Comparison of ENCODE assay signal across 8 mouse cellular contexts in the genomic region with DNA sequence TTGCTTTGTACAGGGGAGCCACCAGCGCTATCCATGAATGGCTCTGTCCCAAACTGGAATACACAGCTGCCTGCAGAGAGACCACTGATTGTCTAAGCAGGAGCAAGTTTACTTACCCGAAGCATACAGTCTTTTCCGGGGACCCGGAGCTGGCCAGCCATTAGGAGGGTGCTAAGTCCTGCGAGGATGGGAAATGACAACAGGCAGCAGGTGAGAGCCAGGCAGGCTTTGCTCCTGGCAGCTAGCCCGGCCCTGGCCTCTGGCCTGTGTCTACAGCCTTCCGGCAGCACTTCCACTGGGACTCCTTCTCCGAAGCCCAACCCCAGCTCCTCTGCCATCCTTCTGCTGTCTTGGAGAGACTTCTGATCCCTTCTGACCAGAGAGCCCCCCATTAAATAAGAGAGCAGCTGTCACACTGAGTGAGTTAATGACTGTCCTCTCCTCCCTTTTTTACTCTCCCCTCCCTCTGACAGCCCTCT. TPM values are rescaled to one million over a fixed set of nuclear protein-coding genes. Genes with fewer than 3 reads are reported as not detected.
DNase-seq lines count a peak whose midpoint lies in the region; ATAC-seq and TF ChIP-seq lines count a peak whose summit lies in the region.

A gene (minus strand): TSS at position 421 of the 479 bp plus-strand sequence.

- H3K4me3 ChIP-seq in heart, postnatal 0 days (ENCODE audit: low read depth, low read length): no peak within 1 kb of the TSS
- H3K4me3 ChIP-seq in myocyte: no peak within 1 kb of the TSS
- no peak within 1 kb of the TSS for H3K4me3 ChIP-seq in thymus, adult 2 months (ENCODE audit: control insufficient read depth, insufficient read depth, low read length)
- no peak within 1 kb of the TSS for H3K4me3 ChIP-seq in forebrain, embryonic 14.5 days (ENCODE audit: low read depth, low read length)

- TF ChIP-seq POLR2A in myocyte (IDR thresholded peaks at IDR 0.05; ENCODE audit: insufficient read length, low read depth): no peak
- no peak for TF ChIP-seq POLR2A in thymus, adult 2 months (IDR thresholded peaks at IDR 0.05; ENCODE audit: control insufficient read depth, extremely low read depth, insufficient read depth, low read length, poor library complexity)

- ATAC-seq in heart, postnatal 0 days (ENCODE audit: insufficient read depth, low read depth): no peak
- ATAC-seq in forebrain, embryonic 14.5 days: no peak; the same call in 1 of the 2 replicates

- no peaks in the 10 kb centered on the region for H3K79me2 ChIP-seq in myocyte (ENCODE audit: control insufficient read depth, insufficient read depth)

- no peak within 1 kb of the TSS for H3K9ac ChIP-seq in heart, postnatal 0 days (replicated peaks; ENCODE audit: low read depth, low read length)
- no peak within 1 kb of the TSS for H3K9ac ChIP-seq in forebrain, embryonic 14.5 days (ENCODE audit: low read length)

- TF ChIP-seq EP300 in heart, postnatal 0 days (IDR thresholded peaks at IDR 0.05; ENCODE audit: low read depth): no peak

- 18% methylated on average over 8 of the region's 8 CpGs for WGBS in heart, postnatal 0 days
- WGBS in large intestine, adult 2 months: 12% methylated on average over 8 of the region's 8 CpGs
- WGBS in thymus, adult 2 months: 91% methylated on average over 8 of the region's 8 CpGs
- 59% methylated on average over 8 of the region's 8 CpGs for WGBS in forebrain, embryonic 14.5 days

- no peak within 1 kb of the TSS for H3K27ac ChIP-seq in heart, postnatal 0 days (ENCODE audit: low read depth)
- H3K27ac ChIP-seq in thymus, adult 2 months (ENCODE audit: control insufficient read depth, insufficient read depth, low read length): no peak within 1 kb of the TSS
- H3K27ac ChIP-seq in forebrain, embryonic 14.5 days (ENCODE audit: low read depth, low read length): no peak within 1 kb of the TSS

- H3K36me3 ChIP-seq in heart, postnatal 0 days (replicated peaks; ENCODE audit: control insufficient read depth, insufficient read depth, low read length): no peaks in the 10 kb centered on the region
- no peaks in the 10 kb centered on the region for H3K36me3 ChIP-seq in myocyte (ENCODE audit: control insufficient read depth, insufficient read depth)
- H3K36me3 ChIP-seq in thymus, adult 2 months (ENCODE audit: control insufficient read depth, insufficient read depth, low read length): no peaks in the 10 kb centered on the region
- H3K36me3 ChIP-seq in forebrain, embryonic 14.5 days (ENCODE audit: control insufficient read depth, insufficient read depth, low read length): no peaks in the 10 kb centered on the region

- no peak within 1 kb of the TSS for H3ac ChIP-seq in myocyte (ENCODE audit: control insufficient read depth, insufficient read length)

- H3K27me3 ChIP-seq in heart, postnatal 0 days (ENCODE audit: control insufficient read depth, insufficient read depth, low read length): peaks cover 10% of the 10 kb centered on the region; the same call in 1 of the 2 replicates
- no peaks in the 10 kb centered on the region for H3K27me3 ChIP-seq in myocyte (ENCODE audit: control insufficient read depth, insufficient read depth, insufficient read length)
- no peaks in the 10 kb centered on the region for H3K27me3 ChIP-seq in thymus, adult 2 months (ENCODE audit: control insufficient read depth, insufficient read depth, low read length)
- H3K27me3 ChIP-seq in forebrain, embryonic 14.5 days (replicated peaks; ENCODE audit: control insufficient read depth, insufficient read depth, low read length): no peaks in the 10 kb centered on the region

- peak within 1 kb of the TSS; percentile 32 for H3K4me2 ChIP-seq in heart, postnatal 0 days (ENCODE audit: low read depth, low read length)
- H3K4me2 ChIP-seq in myocyte (ENCODE audit: low read depth): peak within 1 kb of the TSS; percentile 46
- no peak within 1 kb of the TSS for H3K4me2 ChIP-seq in forebrain, embryonic 14.5 days (ENCODE audit: low read length)

- peaks cover 10% of the 10 kb centered on the region; the same call in 1 of the 2 replicates for H3K4me1 ChIP-seq in heart, postnatal 0 days (ENCODE audit: control insufficient read depth, insufficient read depth)
- 0 out of 2 replicates have a peak, but pooled peaks cover 3% of the 10 kb centered on the region for H3K4me1 ChIP-seq in thymus, adult 2 months (replicated peaks; ENCODE audit: control insufficient read depth, insufficient read depth, low read length)
- H3K4me1 ChIP-seq in forebrain, embryonic 14.5 days (ENCODE audit: control insufficient read depth, insufficient read depth, low read length): 0 out of 2 replicates have a peak, but pooled peaks cover 3% of the 10 kb centered on the region

- peak; percentile 17 to 40 for DNase-seq in layer of hippocampus, postnatal 10 days (ENCODE audit: low spot score in 2 of 2)
- no peak for DNase-seq in layer of hippocampus, adult 18-20 months (ENCODE audit: low spot score in 2 of 2)
- peak; percentile 92 to 94 for DNase-seq in cerebellum, postnatal 14 days
- peak; percentile 17 for DNase-seq in heart, postnatal 0 days (ENCODE audit: low spot score)
- peak; percentile 67 for DNase-seq in large intestine, adult 2 months (ENCODE audit: low read depth, low spot score)
- no peak for DNase-seq in thymus, adult 2 months
- DNase-seq in forebrain, embryonic 14.5 days (ENCODE audit: low spot score): no peak

- no peaks in the 10 kb centered on the region for H3K9me3 ChIP-seq in heart, postnatal 0 days (replicated peaks; ENCODE audit: control insufficient read depth, low read length)
- H3K9me3 ChIP-seq in forebrain, embryonic 14.5 days (replicated peaks; ENCODE audit: control insufficient read depth, low read length): no peaks in the 10 kb centered on the region

- TF ChIP-seq CTCF in heart, postnatal 0 days (IDR thresholded peaks at IDR 0.05; ENCODE audit: low read depth): no peak
- TF ChIP-seq CTCF in thymus, adult 2 months (IDR thresholded peaks at IDR 0.05; ENCODE audit: borderline replicate concordance, control insufficient read depth, extremely low read depth, insufficient read depth, low read length, poor library complexity): no peak

TF ChIP-seq in myocyte, 11 proteins besides CTCF, POLR2A, EP300 and RAD21:
- TF ChIP-seq USF1 (IDR thresholded peaks at IDR 0.05; ENCODE audit: low read depth) (no peak), MAX (IDR thresholded peaks at IDR 0.05; ENCODE audit: low read depth) (no peak), MYOG (IDR thresholded peaks at IDR 0.05; ENCODE audit: control insufficient read depth in 1 of 3, insufficient read depth in 1 of 3, insufficient read length in 2 of 3, low read depth in 2 of 3) (peak; percentile 5 to 77 (median 66)), CEBPB (IDR thresholded peaks at IDR 0.05; ENCODE audit: insufficient read depth, poor library complexity, severe bottlenecking) (no peak), REST (IDR thresholded peaks at IDR 0.05; ENCODE audit: insufficient read depth, insufficient read length) (no peak), MYOD1 (IDR thresholded peaks at IDR 0.05; ENCODE audit: control insufficient read depth in 1 of 3, insufficient read length in 2 of 3, low read depth in 2 of 3) (peak; percentile 72 to 96 (median 94)), POLR2AphosphoS2 (IDR thresholded peaks at IDR 0.05; ENCODE audit: insufficient read length, low read depth) (no peak), E2F4 (IDR thresholded peaks at IDR 0.05; ENCODE audit: insufficient read depth) (no peak), TCF12 (IDR thresholded peaks at IDR 0.05; ENCODE audit: insufficient read depth, poor library complexity, severe bottlenecking) (peak; percentile 49), SRF (IDR thresholded peaks at IDR 0.05; ENCODE audit: control insufficient read depth, insufficient read length, low read depth) (no peak), TCF3 (IDR thresholded peaks at IDR 0.05; ENCODE audit: insufficient read length, low read depth) (no peak)

RNA-seq across cellular contexts. Expression of the gene that starts here (rescaled TPM):
- total RNA-seq in layer of hippocampus, postnatal 10 days (2021): not detected
- not detected for total RNA-seq in layer of hippocampus, adult 18-20 months (2021)
- total RNA-seq in heart, postnatal 0 days (2014; rRNA removed; ENCODE audit: low replicate concordance): not detected in 2 replicates
- 0.03 TPM in 1 of 2 replicates, not detected in the other for polyA plus RNA-seq in heart, postnatal 0 days (2015; fragmentation: Nextera tagmentation; extraction: Ambion mirVana)
- polyA plus RNA-seq in large intestine, adult 2 months (2012; rRNA removed): 0.17 and 0.27 TPM in 2 replicates
- polyA plus RNA-seq in myocyte (2012; fragmentation: generic; extraction: Trizol): 0.29 TPM
- polyA plus RNA-seq in thymus, adult 2 months (2012; rRNA removed): 0.24 and 0.27 TPM in 2 replicates
- polyA plus RNA-seq in forebrain, embryonic 14.5 days (2014; fragmentation: Nextera tagmentation; extraction: Ambion mirVana): not detected in 2 replicates

Comparison
In these comparisons a context has a peak if more than half of its experiments do, and no peak if none do; other contexts are left out.
1. Peak in DNase-seq in layer of hippocampus, postnatal 10 days; RNA of the gene not detected or under 1 TPM.
2. Peak in DNase-seq and H3K4me2 ChIP-seq in heart, postnatal 0 days; RNA of the gene not detected or under 1 TPM.
3. Peak in DNase-seq in large intestine, adult 2 months; RNA of the gene not detected or under 1 TPM.
4. DNase-seq: peak in cerebellum, postnatal 14 days (2 of 2); none in layer of hippocampus, adult 18-20 months (0 of 2), thymus, adult 2 months (single experiment) and forebrain, embryonic 14.5 days (single experiment).